Mouse (Mus musculus) embryonic facial prominence, embryonic 12.5 days (tissue): Measurements from ENCODE around the gene Fbxo9. TPM values are rescaled to one million over a fixed set of nuclear protein-coding genes. Genes with fewer than 3 reads are reported as not detected.
A peak's percentile ranks its signal among the peaks of the same experiment; 100 is the strongest.
"Not testable (repeated sequence)": the region's sequence is repeated elsewhere in the genome, so short reads cannot be mapped to it uniquely, and the experiment has no call there.

Experiments
- ATAC-seq: fragments of 200-750 bp; cut with Nextera tagmentation; 2 replicates; pipeline ENCODE4 v1.8.0; 2017; ENCODE audit not compliant: insufficient number of reproducible peaks, insufficient read depth, low FRiP score, low TSS enrichment
- H3K27ac ChIP-seq: fragments of 300-500 bp; sonication (generic); 2 replicates; pipeline ENCODE4 v1.5.1; 2016; ENCODE audit warnings: mild to moderate bottlenecking
- H3K27me3 ChIP-seq: fragments of 300-500 bp; sonication (generic); 2 replicates; pipeline ENCODE4 v1.6.1; 2016; ENCODE audit warnings: mild to moderate bottlenecking, moderate library complexity
- H3K36me3 ChIP-seq: fragments of 300-500 bp; sonication (generic); 2 replicates; pipeline ENCODE4 v1.6.1; 2016; ENCODE audit warnings: mild to moderate bottlenecking
- H3K4me1 ChIP-seq: fragments of 300-500 bp; sonication (generic); 2 replicates; pipeline ENCODE4 v1.6.1; 2016
- H3K4me2 ChIP-seq: fragments of 300-500 bp; sonication (generic); replicated peaks from 2 replicates; pipeline ENCODE4 v1.6.1; 2016; ENCODE audit warnings: mild to moderate bottlenecking, moderate library complexity
- H3K4me3 ChIP-seq: fragments of 300-500 bp; sonication (generic); 2 replicates; pipeline ENCODE4 v1.5.1; 2016; ENCODE audit warnings: mild to moderate bottlenecking
- H3K9ac ChIP-seq: fragments of 300-500 bp; sonication (generic); 2 replicates; pipeline ENCODE4 v1.6.1; 2016; ENCODE audit warnings: mild to moderate bottlenecking, moderate library complexity
- H3K9me3 ChIP-seq: fragments of 300-500 bp; sonication (generic); 2 replicates; pipeline ENCODE4 v1.6.1; 2016; ENCODE audit warnings: mild to moderate bottlenecking, moderate library complexity
- WGBS: fragments of 180-500 bp; shearing (Covaris S2); methylation state at CpG from one replicate; pipeline ENCODE4 v1.1.7; 2016; 5-methylcytosine and 5-hydroxymethylcytosine counted together
- polyA plus RNA-seq: library from polyadenylated mRNA; unstranded; fragments of >200 nt; fragmentation: Nextera tagmentation; extraction: Ambion mirVana; gene quantifications from 2 replicates; pipeline ENCODE4 v1.2.1, GENCODE M21; 2016

Gene Fbxo9
- polyA plus RNA-seq, 1 experiment from 2014 or later, result 43.1 TPM

GRCm38 (mm10) chr9:78088521-78088920 lies 20.3 kb downstream of the Fbxo9 start:
- Histone ChIP-seq H3K9me3 (no peaks in the 10 kb centered on the region), H3K9ac (no peak overlapping the region), H3K4me1 (no peaks in the 10 kb centered on the region), H3K27ac (no peak overlapping the region), H3K4me3 (no peak overlapping the region), H3K36me3 (peaks cover 38% of the 10 kb centered on the region), H3K27me3 (no peaks in the 10 kb centered on the region), H3K4me2 (no peak overlapping the region)
- 76% methylated on average over 4 of the region's 4 CpGs for WGBS
- no peak for ATAC-seq

- H3K9ac ChIP-seq, result no peak overlapping the region
- no peaks in the 10 kb centered on the region for H3K27me3 ChIP-seq
- 88% methylated on average over 9 of the region's 9 CpGs for whole genome bisulfite sequencing
- H3K36me3 ChIP-seq, result peaks cover 42% of the 10 kb centered on the region
- no peak overlapping the region for H3K4me2 ChIP-seq
- ATAC-seq, result no peak
- no peaks in the 10 kb centered on the region for H3K4me1 ChIP-seq
- H3K4me3 ChIP-seq, result no peak overlapping the region
- no peaks in the 10 kb centered on the region for H3K9me3 ChIP-seq
- H3K27ac ChIP-seq, result no peak overlapping the region
Observed at GRCm38 (mm10) chr9:78087751-78088150, 21.1 kb downstream of the Fbxo9 start.

GRCm38 (mm10) chr9:78085722-78086287 lies 23.1 kb downstream of the Fbxo9 start:
- H3K27me3 ChIP-seq, result no peaks in the 10 kb centered on the region
- 91% methylated on average over 14 of the region's 14 CpGs for WGBS
- no peak for ATAC-seq

GRCm38 (mm10) chr9:78084341-78084740 lies 24.5 kb downstream of the Fbxo9 start:
- H3K27me3 ChIP-seq, result no peaks in the 10 kb centered on the region
- H3K9ac ChIP-seq, result no peak overlapping the region
- H3K4me2 ChIP-seq, result no peak overlapping the region
- no peak overlapping the region for H3K27ac ChIP-seq
- no peaks in the 10 kb centered on the region for H3K4me1 ChIP-seq
- no peak overlapping the region for H3K4me3 ChIP-seq
- peaks cover 53% of the 10 kb centered on the region for H3K36me3 ChIP-seq
- H3K9me3 ChIP-seq, result no peaks in the 10 kb centered on the region
- no peak for ATAC-seq
- 82% methylated on average over 4 of the region's 4 CpGs for WGBS

More at GRCm38 (mm10) chr9:78085722-78086287, 23.1 kb downstream of the Fbxo9 start:
- Histone ChIP-seq H3K4me1 (no peaks in the 10 kb centered on the region), H3K9me3 (no peaks in the 10 kb centered on the region), H3K36me3 (peaks cover 50% of the 10 kb centered on the region), H3K27ac (no peak overlapping the region), H3K4me3 (no peak overlapping the region), H3K4me2 (no peak overlapping the region), H3K9ac (no peak overlapping the region)

GRCm38 (mm10) chr9:78081835-78082234 lies 27.0 kb downstream of the Fbxo9 start:
- no peak for ATAC-seq
- Histone ChIP-seq H3K4me2 (no peak overlapping the region), H3K4me1 (no peaks in the 10 kb centered on the region), H3K9ac (no peak overlapping the region), H3K9me3 (no peaks in the 10 kb centered on the region), H3K27ac (no peak overlapping the region), H3K27me3 (no peaks in the 10 kb centered on the region), H3K36me3 (peaks cover 45% of the 10 kb centered on the region), H3K4me3 (no peak overlapping the region)
- WGBS, result 90% methylated on average over 7 of the region's 7 CpGs

GRCm38 (mm10) chr9:78078240-78078639 lies 30.6 kb downstream of the Fbxo9 start:
- Histone ChIP-seq H3K4me2 (no peak overlapping the region), H3K4me1 (no peaks in the 10 kb centered on the region), H3K27ac (no peak overlapping the region), H3K36me3 (peaks cover 16% of the 10 kb centered on the region), H3K9ac (no peak overlapping the region), H3K9me3 (no peaks in the 10 kb centered on the region), H3K27me3 (no peaks in the 10 kb centered on the region), H3K4me3 (no peak overlapping the region)
- 29% methylated on average over 2 of the region's 2 CpGs for WGBS
- no peak for ATAC-seq

GRCm38 (mm10) chr9:78075256-78075655 lies 33.6 kb downstream of the Fbxo9 start:
- ATAC-seq, result no peak
- Histone ChIP-seq H3K4me3 (no peak overlapping the region), H3K27ac (no peak overlapping the region)

GRCm38 (mm10) chr9:78073713-78074340 lies 35.0 kb downstream of the Fbxo9 start:
- WGBS, result 93% methylated on average over 13 of the region's 13 CpGs
- H3K27me3 ChIP-seq, result no peaks in the 10 kb centered on the region
- no peaks in the 10 kb centered on the region for H3K9me3 ChIP-seq
- no peak overlapping the region for H3K4me3 ChIP-seq
- H3K27ac ChIP-seq, result no peak overlapping the region
- no peaks in the 10 kb centered on the region for H3K36me3 ChIP-seq
- no peak overlapping the region for H3K9ac ChIP-seq
- no peak for ATAC-seq
- no peaks in the 10 kb centered on the region for H3K4me1 ChIP-seq
- no peak overlapping the region for H3K4me2 ChIP-seq

More at GRCm38 (mm10) chr9:78075256-78075655, 33.6 kb downstream of the Fbxo9 start:
- Histone ChIP-seq H3K4me2 (no peak overlapping the region), H3K9me3 (no peaks in the 10 kb centered on the region), H3K36me3 (no peaks in the 10 kb centered on the region), H3K27me3 (no peaks in the 10 kb centered on the region), H3K4me1 (no peaks in the 10 kb centered on the region), H3K9ac (no peak overlapping the region)
- WGBS, result 87% methylated on average over 3 of the region's 3 CpGs

GRCm38 (mm10) chr9:78073291-78073690 lies 35.6 kb downstream of the Fbxo9 start:
- H3K9me3 ChIP-seq, ATAC-seq, H3K36me3 ChIP-seq, H3K4me1 ChIP-seq, H3K4me3 ChIP-seq, H3K9ac ChIP-seq, H3K4me2 ChIP-seq, H3K27ac ChIP-seq, H3K27me3 ChIP-seq: not testable (repeated sequence)
- 96% methylated on average over 3 of the region's 3 CpGs for WGBS

GRCm38 (mm10) chr9:78071626-78072025 lies 37.2 kb downstream of the Fbxo9 start:
- Histone ChIP-seq H3K4me3 (no peak overlapping the region), H3K9ac (no peak overlapping the region), H3K27me3 (no peaks in the 10 kb centered on the region), H3K4me2 (no peak overlapping the region), H3K4me1 (no peaks in the 10 kb centered on the region), H3K9me3 (no peaks in the 10 kb centered on the region), H3K36me3 (no peaks in the 10 kb centered on the region), H3K27ac (no peak overlapping the region)
- WGBS, result 81% methylated on average over 4 of the region's 4 CpGs
- no peak for ATAC-seq

- H3K9ac ChIP-seq, result no peak overlapping the region
- ATAC-seq, result no peak
- 71% methylated on average over 5 of the region's 5 CpGs for WGBS
Observed at GRCm38 (mm10) chr9:78070496-78070895, 38.4 kb downstream of the Fbxo9 start.

GRCm38 (mm10) chr9:78064121-78064520 lies 44.7 kb downstream of the Fbxo9 start:
- Histone ChIP-seq H3K4me3 (no peak overlapping the region), H3K9me3 (no peaks in the 10 kb centered on the region), H3K27me3 (no peaks in the 10 kb centered on the region), H3K36me3 (no peaks in the 10 kb centered on the region), H3K9ac (no peak overlapping the region), H3K4me2 (no peak overlapping the region), H3K27ac (0 out of 2 replicates have a peak overlapping the region, but pooled peaks have one; percentile 11), H3K4me1 (peaks cover 7% of the 10 kb centered on the region; the same call in 1 of the 2 replicates)
- 44% methylated on average over 10 of the region's 10 CpGs for WGBS
- ATAC-seq, result 0 out of 2 replicates have a peak, but pooled peaks have one; percentile 28

More at GRCm38 (mm10) chr9:78070496-78070895, 38.4 kb downstream of the Fbxo9 start:
- Histone ChIP-seq H3K36me3 (no peaks in the 10 kb centered on the region), H3K27ac (no peak overlapping the region), H3K4me1 (no peaks in the 10 kb centered on the region), H3K4me3 (no peak overlapping the region), H3K27me3 (no peaks in the 10 kb centered on the region), H3K9me3 (no peaks in the 10 kb centered on the region), H3K4me2 (no peak overlapping the region)
